In the genomic region with DNA sequence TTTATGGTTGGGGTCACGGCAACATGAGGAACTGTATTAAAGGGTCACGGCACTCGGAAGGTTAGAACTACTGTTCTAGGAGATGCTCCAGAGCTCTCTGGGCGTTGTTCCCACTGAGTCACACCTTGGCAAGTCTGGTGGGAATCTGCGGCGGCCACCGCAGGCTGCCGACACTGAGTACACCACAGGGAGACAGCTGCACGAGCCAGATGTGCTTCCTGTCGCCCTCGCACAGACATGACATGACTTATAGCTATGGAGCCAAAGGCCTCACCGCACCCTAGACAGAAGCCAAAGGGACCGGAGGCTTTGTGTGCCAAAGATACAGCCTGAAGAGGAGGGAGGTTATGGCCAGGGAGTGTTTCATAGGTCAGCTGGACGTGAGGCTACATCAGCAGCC, we compare ENCODE assay signal across 12 mouse cellular contexts. TPM values are rescaled to one million over a fixed set of nuclear protein-coding genes. Genes with fewer than 3 reads are reported as not detected.
DNase-seq lines count a peak whose midpoint lies in the region.
"Had no signal": no experiment of that assay in that cellular context is flagged by ENCODE, and none has a peak within 500 bp of the region (broad histone marks: within the 10 kb centered on the region; RNA-seq: fewer than 3 reads in every experiment).

No protein-coding gene starts in this region.

- peaks cover 5% of the 10 kb centered on the region for H3K27me3 ChIP-seq in midbrain, embryonic 10.5 days (ENCODE audit: low read depth, poor library complexity, severe bottlenecking)

- WGBS in midbrain, embryonic 10.5 days, result 85% methylated on average over 14 of the region's 14 CpGs

- no peaks in the 10 kb centered on the region for H3K9me3 ChIP-seq in midbrain, embryonic 10.5 days (replicated peaks)

- no peak overlapping the region; the same call in 1 of the 2 replicates for H3K27ac ChIP-seq in midbrain, embryonic 10.5 days (replicated peaks)
- H3K27ac ChIP-seq: left cerebral cortex, adult 2 months had no signal

- H3K36me3 ChIP-seq in midbrain, embryonic 10.5 days, result peaks cover 7% of the 10 kb centered on the region

- DNase-seq in 416B (ENCODE audit: low read depth), result peak; percentile 46
- peak; percentile 30 to 45 for DNase-seq in adrenal gland, adult 18-20 months (ENCODE audit: low spot score in 2 of 2)
- DNase-seq in gastrocnemius, postnatal 36 days, result peak; percentile 65 to 71
- peak; percentile 57 to 65 for DNase-seq in kidney, postnatal 36 days
- DNase-seq in left cerebral cortex, adult 18-20 months (ENCODE audit: low spot score in 2 of 2), result no peak
- no peak for DNase-seq in spleen, adult 18-20 months
- DNase-seq in midbrain, embryonic 10.5 days (ENCODE audit: low spot score), result no peak
- DNase-seq in cerebellum, adult 9-10 months, result no peak
- DNase-seq: lung, embryonic 14.5 days had no signal

- intact Hi-C loops in gastrocnemius, postnatal 36 days (cut with DNase I), result loop anchor here (2.0 kb wide), 1 partner anchor 22 kb away; no protein-coding TSS in a partner anchor

- H3K4me1 ChIP-seq in midbrain, embryonic 10.5 days, result peaks cover 60% of the 10 kb centered on the region

- no peak overlapping the region for H3K4me3 ChIP-seq in midbrain, embryonic 10.5 days
- H3K4me3 ChIP-seq: left cerebral cortex, adult 2 months had no signal

RNA-seq across cellular contexts. Expression of a gene that starts 22.3 kb away (rescaled TPM):
- total RNA-seq in adrenal gland, adult 18-20 months (2021), result 100 to 1,000 TPM in 1 of 2 experiments, 10 to 100 TPM in 1; 83.8 to 128 TPM
- total RNA-seq in gastrocnemius, postnatal 36 days (2021), result 10 to 100 TPM; 12.7 to 14.1 TPM
- 10 to 100 TPM; 28.1 to 29.6 TPM for total RNA-seq in left cerebral cortex, adult 18-20 months (2021)
- polyA plus RNA-seq in midbrain, embryonic 10.5 days (2016; fragmentation: Nextera tagmentation; extraction: Ambion mirVana), result 82.7 and 93.0 TPM in 2 replicates

RNA-seq across cellular contexts. Expression of a gene that starts 22.4 kb away (rescaled TPM):
- total RNA-seq in adrenal gland, adult 18-20 months (2021), result 10 to 100 TPM; 65.2 to 77.7 TPM
- total RNA-seq in gastrocnemius, postnatal 36 days (2021), result 10 to 100 TPM; 39.0 to 42.6 TPM
- total RNA-seq in left cerebral cortex, adult 18-20 months (2021), result 10 to 100 TPM; 56.3 to 60.2 TPM
- polyA plus RNA-seq in midbrain, embryonic 10.5 days (2016; fragmentation: Nextera tagmentation; extraction: Ambion mirVana), result 162 and 190 TPM in 2 replicates

RNA-seq across cellular contexts. Expression of a gene that starts 52.0 kb away (rescaled TPM):
- not detected for total RNA-seq in adrenal gland, adult 18-20 months (2021)
- not detected for total RNA-seq in gastrocnemius, postnatal 36 days (2021)
- 10 to 100 TPM; 19.8 to 39.2 TPM for total RNA-seq in left cerebral cortex, adult 18-20 months (2021)
- polyA plus RNA-seq in midbrain, embryonic 10.5 days (2016; fragmentation: Nextera tagmentation; extraction: Ambion mirVana), result 0.10 and 0.15 TPM in 2 replicates
- polyA plus RNA-seq: heart, embryonic 16.5 days; lung, embryonic 14.5 days; small intestine, adult 2 months had no signal

Comparison
In these comparisons a context has a peak if more than half of its experiments do, and no peak if none do; other contexts are left out.
1. DNase-seq: peak in 416B (single experiment), adrenal gland, adult 18-20 months (2 of 2), gastrocnemius, postnatal 36 days (2 of 2) and kidney, postnatal 36 days (2 of 2); none in left cerebral cortex, adult 18-20 months (0 of 2), spleen, adult 18-20 months (0 of 2), midbrain, embryonic 10.5 days (single experiment) and cerebellum, adult 9-10 months (single experiment).
2. RNA of a gene that starts 52.0 kb away (total RNA-seq): 19.8 to 39.2 TPM in left cerebral cortex, adult 18-20 months; not detected in adrenal gland, adult 18-20 months and not detected in gastrocnemius, postnatal 36 days; every median in the first group is over 10 times any median in the second.